Mouse (Mus musculus) left cerebral cortex, postnatal 4 days (tissue): ENCODE results near the gene Olfr619. TPM values are rescaled to one million over a fixed set of nuclear protein-coding genes. Genes with fewer than 3 reads are reported as not detected.

Experiments
- DNase-seq: peaks from one replicate; pipeline ENCODE4 v3.0.0-alpha.2; 2022
- intact Hi-C: fragments of 180-260 bp; cut with DNase I; formaldehyde crosslinking; loops from one replicate; pipeline ENCODE4 v1.15.1; 2025
- microRNA-seq: library from miRNA; unstranded; fragments of <30 nt; microRNA quantifications from one replicate; pipeline ENCODE4 v1.2.0, GENCODE M21; 2022
- total RNA-seq, 2 experiments: library from RNA; stranded (reverse); gene quantifications; 2 replicates each; pipeline ENCODE4 v1.2.3; 2021

The Olfr619 gene
- not detected for total RNA-seq

DNA sequence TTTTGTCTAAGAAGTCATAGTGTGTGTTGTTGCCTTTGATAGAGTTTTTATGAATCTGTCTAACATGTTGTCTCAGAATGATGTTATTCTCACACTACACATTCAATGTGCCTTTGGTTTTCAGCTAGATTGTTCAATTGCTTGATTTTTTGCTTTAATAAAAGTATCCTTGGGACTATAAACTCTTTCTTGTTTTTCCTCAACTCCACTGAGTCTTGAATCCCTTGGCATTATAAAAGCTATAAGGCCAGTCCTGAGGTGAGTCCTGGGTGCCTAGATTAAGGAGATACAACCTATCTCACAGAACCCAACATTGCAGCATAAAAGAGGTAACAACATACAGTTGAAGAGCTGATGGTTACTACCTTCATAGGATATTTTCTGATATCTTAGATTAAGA lies at the start of gene Olfr619:
Gene Olfr619 (plus strand): TSS at position 301 of the 400 bp plus-strand sequence.
- intact Hi-C loops, result no loop called here
- DNase-seq, result no peak

- intact Hi-C loops, result no loop called here
- DNase-seq, result no peak
Measured at GRCm38 (mm10) chr7:103555779-103556178, 44.6 kb upstream of the Olfr619 start, which contains the start of gene Olfr615. Olfr615 (plus strand) TSS chr7:103556079.

DNA sequence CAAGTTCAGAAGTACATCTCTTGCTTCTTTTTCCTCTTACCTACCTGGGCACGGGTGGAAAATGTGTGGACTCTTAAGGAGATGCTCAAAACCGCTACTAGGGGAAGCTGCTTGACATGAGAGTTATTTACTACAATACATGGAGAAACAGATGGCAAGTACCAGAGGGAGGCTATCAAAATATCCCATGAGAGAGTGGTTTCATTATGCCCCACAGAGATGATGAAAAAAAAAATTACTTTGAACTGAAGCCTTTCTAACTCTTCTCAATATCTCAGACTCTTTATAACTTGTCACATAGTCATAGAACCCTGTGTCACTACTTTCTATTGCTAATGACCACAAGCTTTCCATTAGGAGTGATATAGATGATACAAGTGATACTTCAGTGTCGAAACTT lies 31.3 kb upstream of the Olfr619 start, which contains the start of gene Olfr616:
Gene Olfr616 (minus strand): TSS at position 101 of the 400 bp plus-strand sequence.
- intact Hi-C loops, result no loop called here

GRCm38 (mm10) chr7:103572761-103573160 lies 27.6 kb upstream of the Olfr619 start, which contains the start of gene Olfr617:
Olfr617 (plus strand) TSS chr7:103573061.
- intact Hi-C loops, result no loop called here
- DNase-seq, result no peak

More for the DNA sequence above, 31.3 kb upstream of the Olfr619 start, which contains the start of gene Olfr616:
- DNase-seq, result no peak

DNA sequence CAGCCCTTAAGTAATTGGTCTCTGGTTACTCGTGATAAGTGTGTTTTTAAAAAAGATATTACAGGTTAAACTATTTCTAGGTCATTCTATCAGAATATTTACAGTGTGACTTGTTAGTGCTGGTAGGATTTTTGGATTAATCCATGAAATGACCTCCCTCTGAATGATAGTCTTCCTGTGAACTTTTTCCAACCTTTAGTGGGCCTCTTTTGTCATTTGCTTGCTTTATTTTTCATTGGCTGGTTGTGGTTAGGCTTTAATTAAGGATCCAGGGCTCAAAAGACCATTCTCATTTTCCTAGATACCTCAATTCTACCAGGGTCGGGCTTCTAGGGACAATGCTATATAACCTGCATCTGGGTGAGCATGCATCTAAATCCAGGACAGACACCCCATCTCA lies 10.6 kb upstream of the Olfr619 start, which contains the start of gene Olfr618:
Gene Olfr618 (plus strand): TSS at position 301 of the 400 bp plus-strand sequence.
- DNase-seq, result no peak
- intact Hi-C loops, result no loop called here

DNA sequence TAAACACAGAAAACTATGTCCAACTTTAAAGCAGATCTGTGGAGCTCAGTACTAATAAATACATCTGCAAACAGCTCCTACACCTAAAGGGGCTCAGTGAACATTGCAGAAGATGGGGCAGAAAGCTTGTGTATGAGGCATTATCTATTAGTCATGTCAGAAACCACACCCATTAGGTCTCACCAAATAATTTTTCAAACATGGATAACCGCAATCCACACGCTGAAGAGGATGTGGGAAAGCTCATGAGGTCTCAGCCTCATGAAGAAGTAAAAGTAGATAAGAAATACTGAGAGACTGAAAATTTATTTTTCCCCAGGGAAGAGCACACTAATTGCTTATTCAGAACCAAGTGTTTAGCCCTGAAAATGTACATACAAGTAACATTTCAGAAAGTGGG lies 7.0 kb downstream of the Olfr619 start:
- intact Hi-C loops, result no loop called here
- no peak for DNase-seq

DNA sequence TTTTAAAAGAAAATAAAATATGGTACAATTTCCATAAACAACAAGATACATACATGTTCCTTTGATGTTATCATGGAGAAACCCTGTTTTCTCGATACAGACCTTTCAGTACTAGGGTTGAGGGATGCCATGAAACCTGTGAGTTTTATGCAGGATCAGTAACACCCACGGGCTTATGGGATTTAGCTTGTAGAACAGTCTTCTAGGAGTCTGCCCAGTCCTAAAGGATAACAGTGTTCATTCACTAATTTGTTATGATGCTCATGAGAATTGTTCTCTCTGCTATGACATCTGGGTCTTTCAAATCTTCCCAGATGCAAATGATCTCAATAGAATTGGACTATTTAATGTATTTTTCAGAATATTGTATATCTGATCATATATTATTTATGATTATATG lies 12.1 kb downstream of the Olfr619 start, which contains the start of gene Olfr620:
Gene Olfr620 (minus strand): TSS at position 101 of the 400 bp plus-strand sequence.
- intact Hi-C loops, result no loop called here
- no peak for DNase-seq

DNA sequence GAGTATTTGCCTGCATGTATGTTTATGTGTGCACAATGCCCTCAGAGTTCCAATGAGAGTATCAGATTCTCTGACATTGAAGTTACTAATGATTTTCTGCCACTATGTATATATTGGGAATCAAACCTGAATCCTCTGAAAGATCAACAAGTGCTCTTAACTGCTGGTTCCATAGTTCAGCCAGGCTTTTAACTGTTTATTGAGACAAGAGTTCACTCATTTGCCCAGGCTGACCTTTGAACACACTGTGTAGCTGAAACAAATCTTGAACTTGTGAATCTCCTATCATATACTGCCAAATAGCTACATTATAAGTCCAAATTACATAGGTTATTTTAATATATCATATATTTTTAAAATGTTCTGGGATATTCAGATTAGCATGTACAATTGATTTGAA lies 36.4 kb downstream of the Olfr619 start:
- DNase-seq, result no peak
- intact Hi-C loops, result no loop called here

DNA sequence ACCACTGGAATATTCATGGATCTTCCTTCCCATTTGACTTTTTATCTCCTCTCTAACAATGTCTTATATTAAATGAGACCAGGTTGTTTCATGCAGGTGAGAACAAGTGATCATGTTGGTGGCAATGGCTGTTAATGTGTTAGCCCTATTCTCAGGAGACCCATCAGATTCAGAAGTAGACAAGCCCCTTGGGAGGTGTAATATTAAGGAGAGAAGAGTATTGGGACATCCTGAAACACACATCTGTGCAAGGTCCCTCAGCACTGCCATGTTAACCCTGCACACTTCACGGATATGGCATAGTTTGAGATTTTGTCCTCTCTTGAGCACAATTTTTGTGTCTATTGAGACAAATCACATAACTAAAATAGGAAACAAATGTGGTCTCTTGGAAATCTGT lies 42.2 kb downstream of the Olfr619 start, which contains the start of gene Olfr622:
Gene Olfr622 (minus strand): TSS at position 101 of the 400 bp plus-strand sequence.
- DNase-seq, result no peak
- intact Hi-C loops, result no loop called here

DNA sequence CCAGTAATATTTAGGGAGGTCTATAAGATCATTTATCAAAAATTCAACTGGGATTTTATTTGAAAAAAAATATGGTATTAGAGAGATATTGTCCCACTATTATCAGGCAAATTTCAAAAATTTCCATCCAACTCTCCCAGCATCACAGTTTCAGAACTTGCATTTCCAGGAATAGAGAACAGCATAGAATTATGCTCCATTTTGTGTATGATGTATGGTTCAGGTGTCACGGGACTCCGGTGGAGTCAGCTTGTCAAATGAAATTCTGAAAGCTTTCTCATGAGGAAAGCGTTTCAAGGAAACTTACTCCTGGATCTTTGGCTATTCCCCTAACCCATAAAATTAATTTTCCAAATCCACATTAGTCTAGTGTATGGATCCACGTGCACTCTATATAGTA lies 43.7 kb downstream of the Olfr619 start:
- intact Hi-C loops, result no loop called here
- no peak for DNase-seq

Small RNA genes within 50 kb of the gene (microRNA-seq; reads per million reads assigned to microRNA genes)
- not detected for gene Gm26506

Other genes starting within 250 kb of the Olfr619 start
- not detected for gene Olfr601, start 237.9 kb upstream of the Olfr619 start, total RNA-seq
- gene Olfr603, start 214.4 kb upstream of the Olfr619 start, total RNA-seq, result not detected
- gene Usp17lc, start 185.5 kb upstream of the Olfr619 start, total RNA-seq, result not detected
- not detected for gene Olfr605, start 155.1 kb upstream of the Olfr619 start, total RNA-seq
- not detected for gene Olfr606, start 151.5 kb upstream of the Olfr619 start, total RNA-seq
- not detected for gene Olfr607, start 136.4 kb upstream of the Olfr619 start, total RNA-seq
- gene Olfr608, start 130.7 kb upstream of the Olfr619 start, total RNA-seq, result not detected
- not detected for gene Olfr609, start 102.5 kb upstream of the Olfr619 start, total RNA-seq
- not detected for gene Olfr610, start 88.5 kb upstream of the Olfr619 start, total RNA-seq
- not detected for gene Olfr611, start 79.7 kb upstream of the Olfr619 start, total RNA-seq
- gene Olfr612, start 57.9 kb upstream of the Olfr619 start, total RNA-seq, result not detected
- gene Olfr613, start 52.5 kb upstream of the Olfr619 start, total RNA-seq, result not detected
- gene Olfr615, start 44.5 kb upstream of the Olfr619 start, total RNA-seq, result not detected
- gene Olfr616, start 31.4 kb upstream of the Olfr619 start, total RNA-seq, result not detected
- gene Olfr617, start 27.5 kb upstream of the Olfr619 start, total RNA-seq, result not detected
- gene Olfr618, start 10.5 kb upstream of the Olfr619 start, total RNA-seq, result not detected
- gene Olfr620, start 12.0 kb downstream of the Olfr619 start, total RNA-seq, result not detected
- gene Olfr622, start 42.1 kb downstream of the Olfr619 start, total RNA-seq, result not detected
- gene Olfr623, start 63.1 kb downstream of the Olfr619 start, total RNA-seq, result not detected
- under 1 TPM in 1 of 2 experiments, not detected in 1; 0.08 TPM for gene Olfr624, start 70.6 kb downstream of the Olfr619 start, total RNA-seq
- gene Olfr625-ps1, start 82.1 kb downstream of the Olfr619 start, total RNA-seq, result not detected
- gene Olfr243, start 114.1 kb downstream of the Olfr619 start, total RNA-seq, result not detected
- not detected for gene Olfr628, start 129.8 kb downstream of the Olfr619 start, total RNA-seq
- gene Olfr629, start 144.4 kb downstream of the Olfr619 start, total RNA-seq, result not detected
- gene Olfr630, start 156.8 kb downstream of the Olfr619 start, total RNA-seq, result not detected
- gene Olfr69, start 171.0 kb downstream of the Olfr619 start, total RNA-seq, result not detected
- not detected for gene Olfr68, start 179.1 kb downstream of the Olfr619 start, total RNA-seq
- gene Olfr67, start 191.2 kb downstream of the Olfr619 start, total RNA-seq, result not detected
- gene Hbb-bt, start 213.4 kb downstream of the Olfr619 start, total RNA-seq, result 10 to 100 TPM in 1 of 2 experiments, 1 to 10 TPM in 1; 8.8 to 20.4 TPM
- 100 to 1,000 TPM in 1 of 2 experiments, 10 to 100 TPM in 1; 41.0 to 135 TPM for gene Hbb-bs, start 227.5 kb downstream of the Olfr619 start, total RNA-seq
- not detected for gene Hbb-bh2, start 239.9 kb downstream of the Olfr619 start, total RNA-seq
- gene Hbb-bh1, start 242.6 kb downstream of the Olfr619 start, total RNA-seq, result not detected